Mouse (Mus musculus) limb, embryonic 15.5 days (tissue): ENCODE measurements around the gene Asna1. TPM values are rescaled to one million over a fixed set of nuclear protein-coding genes. Genes with fewer than 3 reads are reported as not detected.
A peak's percentile ranks its signal among the peaks of the same experiment; 100 is the strongest.

Source experiments
- ATAC-seq: fragments of 200-750 bp; cut with Nextera tagmentation; 2 replicates; pipeline ENCODE4 v1.8.0; 2017; ENCODE audit warnings: low read depth, moderate TSS enrichment; ENCODE audit not compliant: insufficient number of reproducible peaks, low FRiP score, low TSS enrichment
- H3K27ac ChIP-seq: fragments of 300-500 bp; sonication (generic); 2 replicates; pipeline ENCODE4 v1.5.1; 2015; ENCODE audit warnings: moderate library complexity, mild to moderate bottlenecking, inconsistent platforms
- H3K27me3 ChIP-seq: fragments of 300-500 bp; sonication (generic); 2 replicates; pipeline ENCODE4 v1.6.1; 2015; ENCODE audit warnings: inconsistent platforms
- H3K36me3 ChIP-seq: fragments of 300-500 bp; sonication (generic); 2 replicates; pipeline ENCODE4 v1.6.1; 2015; ENCODE audit warnings: inconsistent platforms
- H3K4me1 ChIP-seq: fragments of 300-500 bp; sonication (generic); 2 replicates; pipeline ENCODE4 v1.6.1; 2015; ENCODE audit warnings: inconsistent platforms
- H3K4me2 ChIP-seq: fragments of 300-500 bp; sonication (generic); 2 replicates; pipeline ENCODE4 v1.6.1; 2015; ENCODE audit warnings: mild to moderate bottlenecking, inconsistent platforms
- H3K4me3 ChIP-seq: fragments of 300-500 bp; sonication (generic); 2 replicates; pipeline ENCODE4 v1.5.1; 2015; ENCODE audit warnings: mild to moderate bottlenecking, inconsistent platforms
- H3K9ac ChIP-seq: fragments of 300-500 bp; sonication (generic); 2 replicates; pipeline ENCODE4 v1.6.1; 2015; ENCODE audit warnings: inconsistent platforms
- H3K9me3 ChIP-seq: fragments of 300-500 bp; sonication (generic); 2 replicates; pipeline ENCODE4 v1.6.1; 2016; ENCODE audit warnings: inconsistent platforms
- WGBS: fragments of 180-500 bp; shearing (Covaris S2); methylation state at CpG from one replicate; pipeline ENCODE4 v1.1.7; 2015; 5-methylcytosine and 5-hydroxymethylcytosine counted together
- polyA plus RNA-seq: library from polyadenylated mRNA; unstranded; fragments of >200 nt; fragmentation: Nextera tagmentation; extraction: Ambion mirVana; gene quantifications from 2 replicates; pipeline ENCODE4 v1.2.1, GENCODE M21; 2015

Gene Asna1
- polyA plus RNA-seq, 1 experiment from 2014 or later, result 113 TPM

GRCm38 (mm10) chr8:85011242-85011641 is 13.8 kb downstream of the Asna1 start:
- H3K27me3 ChIP-seq, result peaks cover 70% of the 10 kb centered on the region

GRCm38 (mm10) chr8:85007686-85008085 is 17.4 kb downstream of the Asna1 start:
- no peak overlapping the region for H3K4me3 ChIP-seq
- WGBS, result 12% methylated on average over 25 of the region's 25 CpGs

More at GRCm38 (mm10) chr8:85011242-85011641, 13.8 kb downstream of the Asna1 start:
- ATAC-seq, result no peak
- no peak overlapping the region for H3K4me3 ChIP-seq
- no peaks in the 10 kb centered on the region for H3K9me3 ChIP-seq
- no peaks in the 10 kb centered on the region for H3K36me3 ChIP-seq
- H3K27ac ChIP-seq, result no peak overlapping the region
- 14% methylated on average over 28 of the region's 28 CpGs for WGBS
- H3K9ac ChIP-seq, result no peak overlapping the region
- H3K4me1 ChIP-seq, result peaks cover 9% of the 10 kb centered on the region
- H3K4me2 ChIP-seq, result no peak overlapping the region

GRCm38 (mm10) chr8:84997649-84998295 is 27.3 kb downstream of the Asna1 start:
- H3K4me1 ChIP-seq, result peaks cover 16% of the 10 kb centered on the region
- H3K4me3 ChIP-seq, result no peak overlapping the region
- 6% methylated on average over 19 of the region's 19 CpGs for WGBS
- H3K9ac ChIP-seq, result no peak overlapping the region
- no peak overlapping the region for H3K27ac ChIP-seq
- H3K27me3 ChIP-seq, result peaks cover 20% of the 10 kb centered on the region
- H3K36me3 ChIP-seq, result peaks cover 4% of the 10 kb centered on the region; the same call in 1 of the 2 replicates
- H3K9me3 ChIP-seq, result no peaks in the 10 kb centered on the region
- ATAC-seq, result peak; percentile 31; the same call in 1 of the 2 replicates
- H3K4me2 ChIP-seq, result peak overlapping the region; percentile 17; the same call in 1 of the 2 replicates

More at GRCm38 (mm10) chr8:85007686-85008085, 17.4 kb downstream of the Asna1 start:
- no peaks in the 10 kb centered on the region for H3K36me3 ChIP-seq
- peaks cover 49% of the 10 kb centered on the region for H3K27me3 ChIP-seq
- no peak for ATAC-seq
- no peak overlapping the region for H3K27ac ChIP-seq
- H3K9me3 ChIP-seq, result no peaks in the 10 kb centered on the region
- H3K9ac ChIP-seq, result no peak overlapping the region
- 0 out of 2 replicates have a peak, but pooled peaks cover 4% of the 10 kb centered on the region for H3K4me1 ChIP-seq
- no peak overlapping the region for H3K4me2 ChIP-seq

DNA sequence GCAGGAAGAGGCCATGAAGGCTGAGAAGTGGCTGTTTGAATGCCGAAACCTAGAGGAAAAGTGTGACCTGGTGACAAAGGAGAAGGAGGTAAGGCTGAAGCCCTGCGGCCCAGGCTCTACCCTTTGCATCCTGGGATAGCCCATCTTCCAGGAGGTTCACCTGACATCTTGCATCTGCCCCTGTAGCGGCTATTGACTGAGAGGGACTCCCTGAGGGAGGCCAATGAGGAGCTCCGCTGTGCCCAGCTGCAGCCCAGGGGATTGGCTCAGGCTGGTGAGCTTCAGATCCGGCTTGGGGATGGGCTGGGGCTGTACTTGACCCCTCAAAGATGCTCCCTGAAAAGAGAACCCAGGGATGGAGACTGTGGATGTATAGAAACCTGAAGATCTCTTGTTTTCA is 28.1 kb downstream of the Asna1 start:
- peaks cover 16% of the 10 kb centered on the region for H3K4me1 ChIP-seq
- H3K27me3 ChIP-seq, result peaks cover 20% of the 10 kb centered on the region
- no peak overlapping the region for H3K4me2 ChIP-seq
- no peak overlapping the region for H3K27ac ChIP-seq
- no peak overlapping the region for H3K9ac ChIP-seq
- H3K9me3 ChIP-seq, result no peaks in the 10 kb centered on the region
- ATAC-seq, result no peak
- WGBS, result 81% methylated on average over 5 of the region's 5 CpGs
- peaks cover 4% of the 10 kb centered on the region; the same call in 1 of the 2 replicates for H3K36me3 ChIP-seq
- no peak overlapping the region for H3K4me3 ChIP-seq

GRCm38 (mm10) chr8:84995680-84996079 is 29.4 kb downstream of the Asna1 start:
- H3K27me3 ChIP-seq, result peaks cover 20% of the 10 kb centered on the region
- H3K36me3 ChIP-seq, result peaks cover 4% of the 10 kb centered on the region; the same call in 1 of the 2 replicates
- no peaks in the 10 kb centered on the region for H3K9me3 ChIP-seq
- 32% methylated on average over 25 of the region's 25 CpGs for WGBS
- no peak overlapping the region for H3K4me3 ChIP-seq
- no peak for ATAC-seq
- H3K27ac ChIP-seq, result no peak overlapping the region
- H3K4me1 ChIP-seq, result peaks cover 22% of the 10 kb centered on the region
- no peak overlapping the region for H3K9ac ChIP-seq
- H3K4me2 ChIP-seq, result 0 out of 2 replicates have a peak overlapping the region, but pooled peaks have one; percentile 0

- Histone ChIP-seq H3K9ac (no peak overlapping the region), H3K4me2 (no peak overlapping the region), H3K27me3 (peaks cover 20% of the 10 kb centered on the region), H3K4me1 (peaks cover 28% of the 10 kb centered on the region), H3K27ac (no peak overlapping the region), H3K4me3 (no peak overlapping the region), H3K36me3 (peaks cover 4% of the 10 kb centered on the region; the same call in 1 of the 2 replicates), H3K9me3 (no peaks in the 10 kb centered on the region)
- ATAC-seq, result no peak
- 91% methylated on average over 9 of the region's 9 CpGs for WGBS
Observed at GRCm38 (mm10) chr8:84994375-84994774, 30.7 kb downstream of the Asna1 start.

DNA sequence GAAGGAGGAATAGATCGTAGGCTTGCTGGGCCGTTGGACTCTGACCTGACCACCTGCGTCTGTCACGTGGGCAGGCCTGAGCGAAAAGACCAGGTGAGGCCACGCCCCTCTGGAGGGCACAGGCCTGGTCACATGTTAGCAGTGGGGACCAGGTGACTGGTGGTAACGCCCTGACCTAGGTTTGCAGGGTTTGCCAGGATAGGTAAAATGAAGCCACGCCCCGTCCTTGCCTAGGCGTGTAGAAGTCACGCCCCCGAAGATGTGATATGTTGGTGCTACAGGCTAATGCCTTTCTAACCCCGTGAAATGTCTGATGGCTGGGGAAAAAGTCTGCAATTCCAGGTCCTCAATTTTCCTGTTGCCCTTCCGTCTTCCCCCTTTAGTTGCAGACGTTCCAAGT is 34.2 kb downstream of the Asna1 start:
- ATAC-seq, result peak; percentile 22; the same call in 1 of the 2 replicates
- peaks cover 25% of the 10 kb centered on the region for H3K4me1 ChIP-seq
- H3K9ac ChIP-seq, result peak overlapping the region; percentile 58
- H3K9me3 ChIP-seq, result no peaks in the 10 kb centered on the region
- peak overlapping the region; percentile 91 for H3K4me2 ChIP-seq
- peaks cover 17% of the 10 kb centered on the region for H3K27me3 ChIP-seq
- peak overlapping the region; percentile 84 for H3K27ac ChIP-seq
- H3K36me3 ChIP-seq, result peaks cover 4% of the 10 kb centered on the region; the same call in 1 of the 2 replicates
- WGBS, result 3% methylated on average over 15 of the region's 15 CpGs
- H3K4me3 ChIP-seq, result peak overlapping the region; percentile 61

DNA sequence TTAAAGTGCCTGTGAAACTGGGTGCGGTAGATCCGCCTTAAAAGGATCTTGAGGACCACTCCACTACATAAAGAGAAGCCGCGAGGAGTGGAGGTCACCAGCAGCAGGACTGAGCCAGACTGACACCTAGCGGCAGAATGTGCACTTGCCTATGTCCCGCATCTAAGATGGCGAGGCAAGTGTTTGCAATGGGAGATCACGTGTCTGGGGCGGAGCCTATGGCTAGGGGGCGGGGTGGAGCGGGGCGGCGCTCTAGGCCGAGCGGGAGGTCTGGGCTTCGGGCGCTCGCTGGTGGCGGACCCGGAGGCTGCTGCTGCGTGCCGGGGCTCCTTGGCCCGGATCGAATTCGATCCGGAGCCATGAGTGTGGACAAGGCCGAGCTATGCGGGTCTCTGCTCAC is 34.7 kb downstream of the Asna1 start, which contains the start of gene Hook2:
Gene Hook2, plus strand, starts transcription at position 255 of the 400 bp plus-strand sequence.
- peak; percentile 87 for ATAC-seq
- H3K4me1 ChIP-seq, result peaks cover 26% of the 10 kb centered on the region
- H3K4me2 ChIP-seq, result peak within 1 kb of the TSS; percentile 91
- H3K36me3 ChIP-seq, result peaks cover 4% of the 10 kb centered on the region; the same call in 1 of the 2 replicates
- WGBS, result 0% methylated on average over 28 of the region's 28 CpGs
- peaks cover 15% of the 10 kb centered on the region for H3K27me3 ChIP-seq
- H3K4me3 ChIP-seq, result peak within 1 kb of the TSS; percentile 61
- H3K27ac ChIP-seq, result peak within 1 kb of the TSS; percentile 84
- H3K9ac ChIP-seq, result peak within 1 kb of the TSS; percentile 58
- no peaks in the 10 kb centered on the region for H3K9me3 ChIP-seq

- 0% methylated on average over 15 of the region's 15 CpGs for WGBS
- peak overlapping the region; percentile 84 for H3K27ac ChIP-seq
- peak; percentile 57 for ATAC-seq
- peak overlapping the region; percentile 91 for H3K4me2 ChIP-seq
- peak overlapping the region; percentile 52 for H3K9ac ChIP-seq
- H3K36me3 ChIP-seq, result peaks cover 2% of the 10 kb centered on the region; the same call in 1 of the 2 replicates
- peak overlapping the region; percentile 61 for H3K4me3 ChIP-seq
- H3K9me3 ChIP-seq, result no peaks in the 10 kb centered on the region
- H3K27me3 ChIP-seq, result peaks cover 10% of the 10 kb centered on the region
- peaks cover 31% of the 10 kb centered on the region for H3K4me1 ChIP-seq
Observed at GRCm38 (mm10) chr8:84989810-84990209, 35.3 kb downstream of the Asna1 start.

GRCm38 (mm10) chr8:84989311-84989731 is 35.8 kb downstream of the Asna1 start:
- Histone ChIP-seq H3K27me3 (peaks cover 5% of the 10 kb centered on the region; the same call in 1 of the 2 replicates), H3K27ac (0 out of 2 replicates have a peak overlapping the region, but pooled peaks have one; percentile 33), H3K4me3 (peak overlapping the region; percentile 7; the same call in 1 of the 2 replicates), H3K9ac (no peak overlapping the region), H3K4me2 (peak overlapping the region; percentile 91), H3K36me3 (no peaks in the 10 kb centered on the region), H3K4me1 (peaks cover 36% of the 10 kb centered on the region), H3K9me3 (no peaks in the 10 kb centered on the region)
- WGBS, result 1% methylated on average over 15 of the region's 15 CpGs
- no peak for ATAC-seq

- WGBS, result 64% methylated on average over 2 of the region's 2 CpGs
- no peak for ATAC-seq
- Histone ChIP-seq H3K27ac (no peak overlapping the region), H3K4me3 (no peak overlapping the region), H3K9me3 (no peaks in the 10 kb centered on the region), H3K36me3 (no peaks in the 10 kb centered on the region), H3K9ac (no peak overlapping the region), H3K4me1 (peaks cover 39% of the 10 kb centered on the region), H3K27me3 (0 out of 2 replicates have a peak, but pooled peaks cover 4% of the 10 kb centered on the region), H3K4me2 (no peak overlapping the region)
Observed at GRCm38 (mm10) chr8:84987903-84988302, 37.2 kb downstream of the Asna1 start.

GRCm38 (mm10) chr8:84987388-84987787 is 37.7 kb downstream of the Asna1 start:
- no peak overlapping the region for H3K4me3 ChIP-seq
- ATAC-seq, result no peak
- H3K4me2 ChIP-seq, result no peak overlapping the region
- H3K9me3 ChIP-seq, result no peaks in the 10 kb centered on the region
- peaks cover 40% of the 10 kb centered on the region for H3K4me1 ChIP-seq
- WGBS, result 80% methylated on average over 5 of the region's 5 CpGs
- no peak overlapping the region for H3K9ac ChIP-seq
- no peaks in the 10 kb centered on the region for H3K36me3 ChIP-seq
- H3K27ac ChIP-seq, result no peak overlapping the region
- 0 out of 2 replicates have a peak, but pooled peaks cover 4% of the 10 kb centered on the region for H3K27me3 ChIP-seq
